Mouse (Mus musculus) layer of hippocampus, adult 18-20 months (tissue): ENCODE results near the gene Gm10160. TPM values are rescaled to one million over a fixed set of nuclear protein-coding genes. Genes with fewer than 3 reads are reported as not detected.

Experiments used
- DNase-seq, 2 experiments: peaks; one replicate each; pipeline ENCODE4 v3.0.0; 2022; ENCODE audit warnings: low spot score in 2 of 2
- total RNA-seq, 2 experiments: library from RNA; stranded (reverse); gene quantifications; 2 replicates each; pipeline ENCODE4 v1.2.3; 2021

Gm10160 gene
- total RNA-seq, 2 experiments from 2014 or later, result not detected

GRCm38 (mm10) chr7:81829379-81829894 is 26.2 kb downstream of the Gm10160 start, which contains the start of gene Btbd1:
Btbd1 (minus strand) TSS chr7:81829431.
- peak; percentile 78 to 86 for DNase-seq

DNA sequence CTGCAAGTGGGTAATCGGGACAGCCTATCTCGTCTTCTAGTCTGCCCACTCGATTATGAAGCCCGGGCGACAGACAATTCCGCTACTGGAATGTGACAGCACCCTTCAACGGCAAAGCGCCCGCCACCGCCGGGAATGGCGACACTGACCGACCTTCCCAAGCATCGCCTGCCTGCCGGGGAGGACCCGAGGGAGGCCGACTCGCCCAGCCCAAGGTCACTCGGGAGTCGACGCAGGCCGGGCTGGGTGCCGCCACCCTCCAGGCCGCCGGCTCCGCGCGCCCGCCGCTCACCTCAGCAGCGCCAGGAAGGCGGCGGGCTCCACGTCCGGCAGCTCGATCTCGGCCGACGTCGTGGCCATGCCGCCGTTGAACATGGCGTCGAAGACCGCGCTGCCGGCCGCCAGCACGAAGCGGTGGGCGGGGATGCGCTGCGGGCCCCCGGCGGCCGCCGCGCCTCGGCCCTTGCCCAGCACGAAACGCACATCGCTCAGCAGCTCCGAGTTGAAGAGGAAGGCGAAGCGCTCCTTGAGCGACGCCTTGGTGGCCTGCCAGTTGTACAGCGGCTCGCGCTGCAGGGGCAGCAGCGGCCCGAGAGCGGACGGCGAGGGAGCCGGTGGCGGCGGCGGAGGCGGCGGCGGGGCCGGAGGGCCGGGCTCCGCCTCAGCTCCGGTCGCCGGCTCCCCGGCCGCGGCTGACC is 26.8 kb downstream of the Gm10160 start:
- peak in 1 of 2 experiments; percentile 34 for DNase-seq

- DNase-seq, result peak; percentile 8 to 38
Observed at GRCm38 (mm10) chr7:81827806-81828667, 27.6 kb downstream of the Gm10160 start.

DNA sequence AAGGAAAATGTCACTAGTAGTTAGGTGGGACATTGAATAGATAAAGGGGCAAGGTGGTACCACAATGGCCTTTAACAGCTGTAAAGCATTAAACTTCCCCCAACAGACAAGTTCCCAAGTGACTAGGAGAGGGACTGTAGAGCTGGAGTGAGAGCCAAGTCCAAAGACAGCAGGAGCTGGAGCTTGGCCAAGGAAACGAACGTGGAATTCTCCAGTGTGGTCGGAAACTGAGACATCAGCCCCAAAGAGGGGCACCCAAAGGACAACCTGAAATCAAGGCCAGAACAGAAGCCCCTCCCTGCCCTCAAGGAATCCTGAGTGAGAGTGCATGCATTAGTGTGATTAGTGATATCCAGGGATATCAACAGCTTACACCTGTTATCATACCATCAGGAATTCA is 30.2 kb downstream of the Gm10160 start:
- no peak for DNase-seq

DNA sequence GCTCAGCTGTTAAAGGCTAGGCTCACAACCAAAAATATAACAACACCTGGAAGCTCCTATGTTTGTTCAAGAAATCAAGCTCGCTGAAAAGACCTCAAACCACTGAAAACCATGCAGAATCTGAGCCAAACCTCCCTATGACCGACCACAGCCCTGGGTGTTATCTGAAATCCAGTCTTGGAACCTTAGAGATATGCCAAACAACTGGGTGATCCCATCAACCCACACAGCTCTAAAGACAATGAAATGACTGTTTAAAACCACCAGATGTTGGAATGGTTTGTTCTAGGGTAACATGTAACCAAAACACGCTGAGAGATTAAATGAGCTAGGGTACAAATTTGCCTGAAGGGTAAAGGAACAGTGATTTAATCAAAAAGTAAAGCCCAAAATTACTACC is 30.7 kb downstream of the Gm10160 start:
- DNase-seq, result no peak

DNA sequence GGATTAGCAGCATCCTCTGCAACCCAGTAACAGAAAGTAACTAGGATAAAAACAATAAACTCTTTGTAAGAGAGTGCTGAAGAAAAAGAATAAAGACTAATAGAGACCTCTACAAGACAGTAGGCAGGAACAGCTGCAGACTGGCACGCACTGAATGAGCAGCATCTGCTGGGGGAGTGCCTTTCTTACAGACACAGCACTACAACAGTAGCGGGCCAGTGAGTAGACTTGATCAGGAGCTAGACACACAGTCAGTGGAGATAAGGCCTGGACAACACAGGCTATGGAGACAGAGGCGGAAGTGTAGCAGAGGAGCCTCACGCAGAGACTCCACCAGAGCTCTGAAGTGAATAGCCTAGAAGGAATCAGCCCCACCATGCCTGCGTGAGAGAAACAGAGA is 49.5 kb downstream of the Gm10160 start:
- no peak for DNase-seq

Other genes starting within 250 kb of the Gm10160 start
- gene Homer2, start 148.3 kb downstream of the Gm10160 start, total RNA-seq, result 10 to 100 TPM; 85.9 to 96.4 TPM
- 10 to 100 TPM; 79.6 to 87.6 TPM for gene Ramac, start 92.9 kb downstream of the Gm10160 start, total RNA-seq
- 10 to 100 TPM; 28.3 to 29.4 TPM for gene 3110040N11Rik, start 66.3 kb downstream of the Gm10160 start, total RNA-seq
- 100 to 1,000 TPM; 105 to 109 TPM for gene Btbd1, start 26.4 kb downstream of the Gm10160 start, total RNA-seq
- 10 to 100 TPM; 10.2 to 14.3 TPM for gene Tm6sf1, start 3.2 kb upstream of the Gm10160 start, total RNA-seq
- 10 to 100 TPM; 61.4 to 62.0 TPM for gene Hdgfl3, start 78.7 kb upstream of the Gm10160 start, total RNA-seq
- gene Bnc1, start 136.5 kb upstream of the Gm10160 start, total RNA-seq, result under 1 TPM in 1 of 2 experiments, not detected in 1; 0.07 TPM